In the genomic region with DNA sequence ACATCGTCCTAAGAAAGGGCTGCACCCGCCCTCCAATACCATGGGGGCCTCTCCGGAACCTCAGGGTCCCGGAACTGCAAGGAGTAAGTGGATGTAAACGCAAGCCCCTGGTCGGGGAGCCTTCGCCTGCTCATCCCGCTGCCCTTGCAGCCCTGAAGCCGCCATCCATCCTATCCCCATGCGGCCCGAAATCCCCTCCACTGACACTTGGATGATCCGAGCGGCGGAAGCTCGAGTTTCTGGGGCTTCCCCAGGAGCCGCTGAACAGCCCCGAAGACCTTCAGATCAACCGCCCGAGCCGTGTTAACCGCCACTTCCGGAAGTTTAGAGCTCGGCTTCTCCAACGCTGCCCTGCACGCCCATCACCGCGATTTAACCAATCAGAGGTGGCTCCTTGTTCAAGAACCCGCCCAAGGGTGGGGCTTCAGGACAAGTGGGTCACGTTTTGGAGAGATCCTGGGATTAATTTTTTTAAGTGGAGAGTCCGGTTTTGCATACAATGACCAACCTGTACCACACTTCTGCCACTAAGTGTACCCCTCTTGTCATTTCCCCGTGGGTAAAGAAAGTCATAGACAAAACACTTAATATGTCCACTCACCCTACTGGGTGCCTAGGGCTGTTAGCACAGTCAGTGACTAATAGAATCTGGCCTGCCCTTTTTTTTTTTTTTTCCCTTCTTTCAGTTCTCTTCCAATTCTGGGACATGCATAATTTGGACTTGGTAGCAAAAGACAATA, we compare ENCODE assay signal across 8 mouse cellular contexts. TPM values are rescaled to one million over a fixed set of nuclear protein-coding genes. Genes with fewer than 3 reads are reported as not detected.
DNase-seq lines count a peak whose midpoint lies in the region; ATAC-seq lines count a peak whose summit lies in the region.

No protein-coding gene starts in this region.

- peak; percentile 98 for DNase-seq in ZHBTc4 (ENCODE audit: low read depth, low spot score)
- DNase-seq in gastrocnemius, adult 8-10 months (ENCODE audit: low spot score in 2 of 2): peak; percentile 95 to 96
- DNase-seq in hindlimb bud, embryonic 11.5 days (ENCODE audit: extremely low spot score, low read depth, low spot score): peak; percentile 93
- peak; percentile 94 to 98 for DNase-seq in left cerebral cortex, adult 8-10 months (ENCODE audit: low spot score in 2 of 2)
- peak; percentile 97 for DNase-seq in right cerebral cortex, postnatal 10 days (ENCODE audit: low spot score in 2 of 2)
- peak; percentile 94 for DNase-seq in urinary bladder, postnatal 25 days (ENCODE audit: low spot score)

- no peaks in the 10 kb centered on the region for H3K9me3 ChIP-seq in megakaryocyte, embryonic 14.5 days

- H3K36me3 ChIP-seq in megakaryocyte, embryonic 14.5 days (replicated peaks; ENCODE audit: low read length): peaks cover 28% of the 10 kb centered on the region

- H3K4me3 ChIP-seq in megakaryocyte, embryonic 14.5 days (replicated peaks): peak overlapping the region; percentile 95

- ATAC-seq in common myeloid progenitor, adult 5-6 weeks (replicated peaks; ENCODE audit: low read depth, poor library complexity, severe bottlenecking): peak; percentile 89

- H3K27me3 ChIP-seq in megakaryocyte, embryonic 14.5 days (replicated peaks): no peaks in the 10 kb centered on the region

- peaks cover 24% of the 10 kb centered on the region for H3K4me1 ChIP-seq in megakaryocyte, embryonic 14.5 days

RNA-seq across cellular contexts. Expression of a gene that starts 8.0 kb away (rescaled TPM):
- total RNA-seq in common myeloid progenitor, adult 5-6 weeks (2017): 46.1 and 81.3 TPM in 2 replicates
- total RNA-seq in gastrocnemius, adult 8-10 months (2022): 10 to 100 TPM; 53.5 to 69.6 (median 58.9) TPM
- total RNA-seq in left cerebral cortex, adult 8-10 months (2022): 10 to 100 TPM; 28.9 to 36.7 (median 30.1) TPM
- 29.0 TPM in 1 of 2 replicates, not detected in the other for polyA plus RNA-seq in megakaryocyte, embryonic 14.5 days (2012; ENCODE audit: insufficient read depth, low replicate concordance)

RNA-seq across cellular contexts. Expression of a gene that starts 8.1 kb away (rescaled TPM):
- total RNA-seq in common myeloid progenitor, adult 5-6 weeks (2017): 0.27 and 0.58 TPM in 2 replicates
- 1 to 10 TPM; 1.6 to 2.2 (median 1.8) TPM for total RNA-seq in gastrocnemius, adult 8-10 months (2022)
- 1 to 10 TPM; 2.6 to 3.3 (median 3.0) TPM for total RNA-seq in left cerebral cortex, adult 8-10 months (2022)
- polyA plus RNA-seq in megakaryocyte, embryonic 14.5 days (2012; ENCODE audit: insufficient read depth, low replicate concordance): not detected in 2 replicates

RNA-seq across cellular contexts. Expression of a gene that starts 9.9 kb away (rescaled TPM):
- 11.8 and 14.3 TPM in 2 replicates for total RNA-seq in common myeloid progenitor, adult 5-6 weeks (2017)
- 10 to 100 TPM; 10.8 to 12.1 (median 11.7) TPM for total RNA-seq in gastrocnemius, adult 8-10 months (2022)
- 10 to 100 TPM; 16.1 to 20.8 (median 17.1) TPM for total RNA-seq in left cerebral cortex, adult 8-10 months (2022)
- 0.96 TPM in 1 of 2 replicates, not detected in the other for polyA plus RNA-seq in megakaryocyte, embryonic 14.5 days (2012; ENCODE audit: insufficient read depth, low replicate concordance)

RNA-seq across cellular contexts. Expression of a gene that starts 58.9 kb away (rescaled TPM):
- total RNA-seq in common myeloid progenitor, adult 5-6 weeks (2017): 30.5 and 33.5 TPM in 2 replicates
- 100 to 1,000 TPM; 114 to 164 (median 126) TPM for total RNA-seq in gastrocnemius, adult 8-10 months (2022)
- 10 to 100 TPM; 37.2 to 40.5 (median 38.7) TPM for total RNA-seq in left cerebral cortex, adult 8-10 months (2022)
- 2.0 and 2.6 TPM in 2 replicates for polyA plus RNA-seq in megakaryocyte, embryonic 14.5 days (2012; ENCODE audit: insufficient read depth, low replicate concordance)

Comparison
In these comparisons a context has a peak if more than half of its experiments do, and no peak if none do; other contexts are left out.
1. Peak in every context shown above with its lines: DNase-seq, ATAC-seq and H3K4me3 ChIP-seq.